Mouse (Mus musculus): ENCODE data around the gene Ppp1r36. TPM values are rescaled to one million over a fixed set of nuclear protein-coding genes. Genes with fewer than 3 reads are reported as not detected.

The Ppp1r36 gene
- polyA plus RNA-seq, 1 experiment, result not detected

DNA sequence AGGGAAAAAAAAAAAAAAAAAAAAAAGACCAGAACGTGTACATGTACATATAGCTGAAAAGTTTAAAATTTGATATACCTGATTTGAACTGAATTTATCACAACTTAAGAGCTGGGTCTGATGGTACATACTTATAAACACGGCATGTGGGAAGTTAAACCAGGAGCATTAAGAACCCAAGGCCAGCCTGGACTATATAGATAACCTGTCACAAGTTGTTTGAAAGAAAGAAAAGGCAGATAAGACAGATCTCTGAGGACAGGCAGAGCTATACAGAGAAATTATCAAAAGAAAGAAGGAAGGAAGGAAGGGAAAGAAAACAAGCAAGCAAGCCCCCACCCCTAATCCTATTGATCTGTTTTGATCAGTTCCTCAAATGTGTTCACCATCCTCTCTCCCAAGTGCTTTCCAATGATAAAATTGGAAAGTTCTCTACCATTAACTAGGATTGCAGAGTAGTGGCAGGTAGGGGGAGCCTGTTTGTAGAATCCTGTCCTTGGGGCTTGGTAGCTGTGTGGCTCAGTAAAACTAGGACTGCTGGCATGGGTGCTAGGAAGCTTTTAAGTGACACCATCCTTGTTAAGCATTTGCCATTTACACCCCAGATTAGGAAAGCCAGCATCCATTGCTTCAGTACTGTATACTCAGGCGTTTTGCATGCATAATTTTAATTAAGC lies 25.6 kb upstream of the Ppp1r36 start:
- TF ChIP-seq CTCF (IDR thresholded peaks at IDR 0.05; ENCODE audit: extremely low read depth, insufficient read depth, insufficient read length, insufficient replicate concordance) (no peak), POLR2A (IDR thresholded peaks at IDR 0.05; ENCODE audit: low read depth, low read length) (no peak)
- no peak overlapping the region for H3K4me3 ChIP-seq (ENCODE audit: extremely low read depth, insufficient read depth, insufficient read length)
- H3K27ac ChIP-seq (ENCODE audit: insufficient read depth, low read length), result no peak overlapping the region
- no peak for DNase-seq (ENCODE audit: low read depth in 1 of 2, low spot score in 2 of 2)
- 79% methylated on average over 3 of the region's 3 CpGs for WGBS
- H3K27me3 ChIP-seq (ENCODE audit: control insufficient read depth, insufficient read depth, low read length), result no peaks in the 10 kb centered on the region
- H3K4me1 ChIP-seq (ENCODE audit: control insufficient read depth, insufficient read depth, insufficient read length), result no peaks in the 10 kb centered on the region
- peaks cover 15% of the 10 kb centered on the region for H3K36me3 ChIP-seq (ENCODE audit: control insufficient read depth, insufficient read depth, low read length)

GRCm38 (mm10) chr12:76392979-76393378 lies 24.4 kb upstream of the Ppp1r36 start:
- no peaks in the 10 kb centered on the region for H3K27me3 ChIP-seq (ENCODE audit: control insufficient read depth, insufficient read depth, low read length)
- TF ChIP-seq POLR2A (IDR thresholded peaks at IDR 0.05; ENCODE audit: low read depth, low read length) (no peak), CTCF (IDR thresholded peaks at IDR 0.05; ENCODE audit: extremely low read depth, insufficient read depth, insufficient read length, insufficient replicate concordance) (no peak)
- no peak overlapping the region for H3K4me3 ChIP-seq (ENCODE audit: extremely low read depth, insufficient read depth, insufficient read length)
- H3K27ac ChIP-seq (ENCODE audit: insufficient read depth, low read length), result no peak overlapping the region
- H3K36me3 ChIP-seq (ENCODE audit: control insufficient read depth, insufficient read depth, low read length), result peaks cover 11% of the 10 kb centered on the region
- no peak for DNase-seq (ENCODE audit: low read depth in 1 of 2, low spot score in 2 of 2)
- no peaks in the 10 kb centered on the region for H3K4me1 ChIP-seq (ENCODE audit: control insufficient read depth, insufficient read depth, insufficient read length)
- WGBS, result 85% methylated on average over 5 of the region's 5 CpGs

DNA sequence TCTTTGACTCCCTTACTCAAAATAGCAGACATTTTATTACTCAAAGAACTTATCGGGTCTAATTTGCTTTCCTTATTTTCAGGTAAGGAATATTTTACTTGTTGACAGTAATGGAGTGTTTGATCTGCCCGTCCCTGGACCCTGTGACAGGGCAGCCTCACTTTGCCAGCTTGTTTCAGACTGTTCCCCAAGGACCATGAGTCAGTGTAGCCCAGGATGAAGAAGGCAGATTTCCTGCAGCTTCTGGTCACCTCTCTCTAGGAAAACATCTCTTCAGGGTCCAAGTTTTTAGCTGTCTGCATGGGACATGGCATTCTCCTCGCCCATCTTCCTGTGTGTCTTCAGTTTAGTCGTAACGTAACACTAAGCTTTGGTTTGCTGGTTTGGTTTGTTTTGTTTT lies 20.1 kb upstream of the Ppp1r36 start:
- no peak for TF ChIP-seq CTCF (IDR thresholded peaks at IDR 0.05; ENCODE audit: extremely low read depth, insufficient read depth, insufficient read length, insufficient replicate concordance)
- no peak for TF ChIP-seq POLR2A (IDR thresholded peaks at IDR 0.05; ENCODE audit: low read depth, low read length)
- 91% methylated on average over 5 of the region's 5 CpGs for WGBS
- no peak overlapping the region for H3K4me3 ChIP-seq (ENCODE audit: extremely low read depth, insufficient read depth, insufficient read length)
- no peaks in the 10 kb centered on the region for H3K4me1 ChIP-seq (ENCODE audit: control insufficient read depth, insufficient read depth, insufficient read length)
- H3K27ac ChIP-seq (ENCODE audit: insufficient read depth, low read length), result no peak overlapping the region
- H3K36me3 ChIP-seq (ENCODE audit: control insufficient read depth, insufficient read depth, low read length), result no peaks in the 10 kb centered on the region
- no peak for DNase-seq (ENCODE audit: low read depth in 1 of 2, low spot score in 2 of 2)
- H3K27me3 ChIP-seq (ENCODE audit: control insufficient read depth, insufficient read depth, low read length), result no peaks in the 10 kb centered on the region

DNA sequence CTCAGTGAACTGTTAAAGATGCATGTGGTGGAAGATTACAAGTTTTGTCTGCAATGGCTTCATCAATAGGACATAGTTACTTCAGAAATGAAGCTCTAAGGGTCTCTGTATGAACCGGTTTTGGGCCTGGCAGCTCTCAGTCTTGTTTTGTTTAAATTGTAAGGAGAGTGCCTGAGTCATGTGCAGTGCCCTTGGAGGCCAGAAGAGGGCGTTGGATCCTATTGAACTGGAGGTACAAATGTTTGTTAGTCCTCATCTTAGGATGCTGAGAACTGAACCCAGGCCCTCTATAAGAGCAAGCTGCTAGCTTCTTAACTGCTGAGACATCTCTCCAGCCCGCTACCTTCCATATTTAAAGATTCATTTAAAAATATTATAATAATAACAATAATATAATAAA lies 15.7 kb upstream of the Ppp1r36 start:
- peaks cover 11% of the 10 kb centered on the region for H3K4me1 ChIP-seq (ENCODE audit: control insufficient read depth, insufficient read depth, insufficient read length)
- H3K36me3 ChIP-seq (ENCODE audit: control insufficient read depth, insufficient read depth, low read length), result no peaks in the 10 kb centered on the region
- no peak overlapping the region for H3K27ac ChIP-seq (ENCODE audit: insufficient read depth, low read length)
- peaks cover 11% of the 10 kb centered on the region for H3K27me3 ChIP-seq (ENCODE audit: control insufficient read depth, insufficient read depth, low read length)
- DNase-seq (ENCODE audit: low read depth in 1 of 2, low spot score in 2 of 2), result no peak
- WGBS, result 74% methylated on average over 3 of the region's 3 CpGs
- TF ChIP-seq CTCF (IDR thresholded peaks at IDR 0.05; ENCODE audit: extremely low read depth, insufficient read depth, insufficient read length, insufficient replicate concordance) (no peak), POLR2A (IDR thresholded peaks at IDR 0.05; ENCODE audit: low read depth, low read length) (no peak)
- no peak overlapping the region for H3K4me3 ChIP-seq (ENCODE audit: extremely low read depth, insufficient read depth, insufficient read length)

DNA sequence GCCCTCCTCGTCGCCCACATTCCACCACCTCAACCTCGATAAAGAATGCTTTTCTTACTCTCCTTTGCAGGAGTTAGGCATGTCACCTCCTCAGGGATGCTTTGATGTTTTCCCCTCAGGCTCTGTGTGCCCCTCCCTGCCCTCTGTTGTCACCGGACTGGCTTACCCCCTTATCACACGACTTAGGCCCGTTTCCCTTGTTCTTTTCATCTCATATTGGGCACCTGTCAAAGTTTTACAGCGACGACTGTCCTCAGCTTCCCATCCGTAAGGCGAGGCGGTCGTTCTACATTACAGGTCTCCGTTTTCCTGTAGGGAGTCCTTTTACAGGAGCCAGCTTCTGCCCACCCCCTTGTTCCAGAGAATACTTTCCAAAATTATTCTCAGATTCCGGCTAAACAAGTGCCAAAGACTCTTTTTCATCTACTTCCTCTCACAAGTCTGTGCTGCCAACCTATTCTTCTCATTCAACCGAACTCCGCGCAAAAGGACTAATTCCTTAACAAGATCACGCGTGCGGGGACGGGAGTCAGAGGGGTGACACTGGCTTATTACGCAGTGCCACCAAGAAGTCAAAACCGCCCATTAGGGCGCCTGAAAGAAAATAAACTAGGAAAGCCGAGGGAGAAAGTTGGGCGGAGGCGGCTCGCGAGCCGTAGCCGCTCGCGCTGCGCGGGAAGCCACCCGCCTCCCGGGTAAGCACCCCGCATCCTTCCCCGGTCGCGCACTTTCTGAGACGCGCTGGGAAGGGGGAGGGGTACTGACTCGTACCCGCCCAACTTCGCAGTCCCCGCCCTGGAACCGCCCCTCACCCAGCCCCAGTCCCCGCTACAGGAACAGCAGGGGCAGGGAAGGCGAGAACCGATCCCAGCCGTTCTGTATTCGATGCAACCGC lies 14.1 kb upstream of the Ppp1r36 start:
- peaks cover 11% of the 10 kb centered on the region for H3K4me1 ChIP-seq (ENCODE audit: control insufficient read depth, insufficient read depth, insufficient read length)
- peak overlapping the region; percentile 91 for H3K27ac ChIP-seq (ENCODE audit: insufficient read depth, low read length)
- peak overlapping the region; percentile 76 for H3K4me3 ChIP-seq (ENCODE audit: extremely low read depth, insufficient read depth, insufficient read length)
- TF ChIP-seq POLR2A (IDR thresholded peaks at IDR 0.05; ENCODE audit: low read depth, low read length) (no peak), CTCF (IDR thresholded peaks at IDR 0.05; ENCODE audit: extremely low read depth, insufficient read depth, insufficient read length, insufficient replicate concordance) (no peak)
- H3K36me3 ChIP-seq (ENCODE audit: control insufficient read depth, insufficient read depth, low read length), result no peaks in the 10 kb centered on the region
- DNase-seq (ENCODE audit: low read depth in 1 of 2, low spot score in 2 of 2), result peak in 1 of 2 experiments; percentile 84
- WGBS, result 4% methylated on average over 54 of the region's 54 CpGs
- H3K27me3 ChIP-seq (ENCODE audit: control insufficient read depth, insufficient read depth, low read length), result peaks cover 11% of the 10 kb centered on the region

DNA sequence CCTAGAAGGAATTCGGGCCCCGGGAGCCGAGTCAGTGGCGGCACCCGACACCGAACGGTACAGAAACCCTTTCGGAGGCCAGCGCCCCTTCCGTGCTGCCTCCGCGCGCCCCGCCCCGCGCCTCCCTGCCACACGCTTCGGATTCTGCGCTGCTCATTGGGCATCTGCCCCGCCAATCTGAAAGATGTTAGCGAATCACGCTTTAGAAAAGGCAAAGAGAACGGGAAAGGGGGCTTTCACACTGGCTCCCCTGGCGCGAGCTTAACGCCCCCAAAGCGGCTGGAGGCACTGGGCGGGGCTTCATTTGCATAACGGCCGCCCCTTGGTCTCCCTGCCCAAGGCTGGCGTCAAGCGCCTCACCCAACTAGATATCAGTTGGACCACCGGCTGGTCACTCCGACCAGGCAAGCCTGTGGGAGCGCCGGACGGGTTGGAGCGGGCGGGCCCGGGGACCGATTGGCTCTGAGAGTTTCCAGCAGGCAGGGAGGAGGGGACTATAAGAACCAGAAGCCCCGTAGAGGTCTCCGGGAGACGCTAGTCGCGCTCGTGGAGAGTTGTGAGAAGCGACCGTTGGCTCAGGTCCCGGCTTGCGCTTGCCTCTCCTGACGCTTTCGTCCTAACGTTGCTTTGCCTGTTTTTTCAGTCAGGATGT lies 13.3 kb upstream of the Ppp1r36 start, which contains the start of gene Hspa2:
Gene Hspa2 (plus strand): TSS at position 291 of the 652 bp plus-strand sequence.
- peaks cover 11% of the 10 kb centered on the region for H3K27me3 ChIP-seq (ENCODE audit: control insufficient read depth, insufficient read depth, low read length)
- TF ChIP-seq POLR2A (IDR thresholded peaks at IDR 0.05; ENCODE audit: low read depth, low read length), result peak; percentile 87
- no peak for TF ChIP-seq CTCF (IDR thresholded peaks at IDR 0.05; ENCODE audit: extremely low read depth, insufficient read depth, insufficient read length, insufficient replicate concordance)
- H3K36me3 ChIP-seq (ENCODE audit: control insufficient read depth, insufficient read depth, low read length), result no peaks in the 10 kb centered on the region
- H3K27ac ChIP-seq (ENCODE audit: insufficient read depth, low read length), result peak within 1 kb of the TSS; percentile 91
- peak within 1 kb of the TSS; percentile 76 for H3K4me3 ChIP-seq (ENCODE audit: extremely low read depth, insufficient read depth, insufficient read length)
- under 1% methylated on average over 54 of the region's 54 CpGs for WGBS
- peak; percentile 98 to 100 for DNase-seq (ENCODE audit: low read depth in 1 of 2, low spot score in 2 of 2)
- H3K4me1 ChIP-seq (ENCODE audit: control insufficient read depth, insufficient read depth, insufficient read length), result peaks cover 11% of the 10 kb centered on the region
